In the genomic region with DNA sequence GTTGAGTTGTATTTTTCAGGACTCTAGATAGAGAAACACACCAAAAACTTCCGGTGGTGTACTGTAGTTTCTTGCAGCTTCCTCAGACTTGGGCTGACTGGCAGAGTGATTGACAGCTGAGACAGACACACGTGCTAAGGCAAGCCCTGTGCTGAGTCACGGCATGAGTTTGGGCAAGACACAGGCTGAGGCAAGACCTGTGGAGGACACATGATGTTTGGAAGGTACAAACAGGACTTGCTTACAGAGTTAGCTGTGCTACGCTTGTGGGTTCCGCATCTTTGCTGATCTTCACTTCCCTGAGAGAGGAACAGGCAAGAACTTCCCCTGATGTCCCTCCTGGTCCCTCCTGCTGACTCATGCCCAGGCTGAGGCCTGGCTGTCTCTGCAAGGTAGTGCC, we compare ENCODE assay signal across 1 mouse cellular context.
A peak's percentile ranks its signal among the peaks of the same experiment; 100 is the strongest.
TF ChIP-seq lines count a peak whose summit lies in the region.

No protein-coding gene starts in this region.

TF ChIP-seq in CH12.LX, 34 proteins besides CTCF, POLR2A, EP300 and RAD21 (continued from another document):
- TF ChIP-seq IRF4 (IDR thresholded peaks at IDR 0.05; ENCODE audit: low read depth, low read length) (no peak), CHD2 (IDR thresholded peaks at IDR 0.05; ENCODE audit: low read length) (0 out of 2 replicates have a peak, but pooled peaks have one; percentile 24), SMC3 (IDR thresholded peaks at IDR 0.05; ENCODE audit: low read depth, low read length) (no peak), USF1 (IDR thresholded peaks at IDR 0.05; ENCODE audit: low read depth, low read length) (no peak), ZNF384 (IDR thresholded peaks at IDR 0.05; ENCODE audit: low read depth, low read length) (no peak), TCF12 (IDR thresholded peaks at IDR 0.05; ENCODE audit: low read depth, low read length) (0 out of 2 replicates have a peak, but pooled peaks have one; percentile 37), USF2 (conservative IDR thresholded peaks at IDR 0.05; ENCODE audit: low read depth, low read length) (no peak), JUN (IDR thresholded peaks at IDR 0.05; ENCODE audit: insufficient read depth, low read depth, low read length) (peak; percentile 3; the same call in 1 of the 2 replicates), MEF2A (IDR thresholded peaks at IDR 0.05; ENCODE audit: borderline replicate concordance, low read depth, low read length) (0 out of 2 replicates have a peak, but pooled peaks have one; percentile 23), GABPA (IDR thresholded peaks at IDR 0.05; ENCODE audit: insufficient replicate concordance, low read depth, low read length) (no peak), UBTF (IDR thresholded peaks at IDR 0.05; ENCODE audit: low read depth, low read length) (no peak), PAX5 (IDR thresholded peaks at IDR 0.05; ENCODE audit: low read length) (no peak), TBP (conservative IDR thresholded peaks at IDR 0.05; ENCODE audit: low read depth, low read length) (no peak)
